Mouse (Mus musculus) cerebral cortex, adult 2 months (tissue): Measurements from ENCODE around the gene Uso1.

Experiments used
- WGBS: fragments of 180-500 bp; shearing (Covaris S2); methylation state at CpG from one replicate; pipeline ENCODE4 v1.1.7; 2018; 5-methylcytosine and 5-hydroxymethylcytosine counted together

Uso1 gene

DNA sequence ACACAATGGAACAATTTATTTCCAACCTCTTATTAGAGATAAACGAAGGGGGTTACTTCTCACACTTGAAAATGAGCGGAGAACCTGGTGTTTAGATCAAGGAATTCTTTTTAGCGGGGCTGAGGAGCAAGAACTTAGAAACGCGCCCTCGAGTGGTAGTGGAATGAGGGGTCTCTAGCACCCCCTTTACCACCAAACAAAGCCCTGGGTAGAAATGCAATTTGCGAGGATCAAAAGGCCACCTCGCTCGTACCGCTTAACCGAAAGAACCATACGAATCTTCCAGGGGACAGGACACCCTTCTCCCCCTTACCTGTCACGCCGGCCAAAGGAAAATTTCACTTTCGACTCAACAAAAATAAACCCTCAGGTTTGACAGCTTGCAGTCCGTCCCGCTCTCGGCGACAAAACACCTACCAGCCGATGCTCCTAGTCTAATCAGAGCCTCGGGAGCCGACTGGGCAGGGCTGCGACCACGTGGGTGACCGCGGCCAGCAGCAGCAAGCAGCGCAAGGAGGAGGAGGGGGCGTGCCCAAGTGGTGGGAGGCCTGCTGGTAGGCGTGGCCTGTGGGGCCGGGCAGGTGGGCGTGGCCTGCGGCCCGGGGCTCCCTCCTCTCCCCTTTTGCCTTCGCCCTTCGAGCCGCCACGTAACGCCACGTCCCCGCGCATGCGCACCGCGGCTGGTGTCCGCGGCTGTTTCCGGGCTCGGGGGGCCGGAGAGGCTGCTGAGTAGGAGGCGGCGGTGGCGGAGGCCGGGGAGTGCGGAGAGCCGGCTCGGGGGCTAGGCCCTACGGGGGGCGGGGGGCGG is at the start of gene Uso1:
TSS of gene Uso1 (plus strand) at position 700 of the 808 bp plus-strand sequence.
- 2% methylated on average over 59 of the region's 59 CpGs for WGBS

DNA sequence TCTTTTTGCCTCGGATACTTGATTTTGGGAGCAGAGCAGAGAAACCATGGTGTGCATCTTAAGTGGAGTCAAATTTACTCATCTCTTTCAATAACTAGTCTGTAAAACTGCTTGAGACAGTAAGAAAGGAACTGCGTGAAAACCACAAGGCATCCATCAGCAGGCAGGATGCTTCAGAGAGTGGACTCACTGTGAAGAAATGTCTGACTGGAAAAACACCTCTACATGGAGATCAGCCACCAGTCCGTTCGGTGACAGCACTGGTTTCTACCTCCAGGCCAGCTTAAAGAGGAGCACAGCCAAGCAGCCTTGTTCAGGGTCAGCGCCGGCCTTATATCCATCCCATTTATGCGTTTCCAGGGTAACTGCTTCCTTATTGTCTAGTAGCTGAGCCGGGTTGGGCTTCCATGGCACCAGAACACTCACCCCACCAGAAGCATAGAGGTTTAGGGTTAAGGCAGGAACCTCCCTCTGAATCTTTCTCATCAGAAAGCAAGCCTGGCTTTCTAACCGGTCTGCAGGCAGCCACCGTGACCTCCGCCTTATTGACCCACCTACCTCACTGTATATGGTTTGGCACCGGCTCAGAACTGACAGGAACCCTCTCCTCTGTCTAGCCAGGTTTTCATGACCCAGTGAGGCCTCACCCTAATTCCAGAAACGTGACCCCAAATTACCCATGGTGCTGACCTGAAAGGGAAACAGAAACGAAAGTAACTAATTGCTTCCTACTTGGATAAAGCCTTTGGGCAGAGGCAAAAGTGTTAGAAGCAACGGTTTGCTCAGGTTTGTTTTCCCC is 44.3 kb upstream of the Uso1 start:
- 63% methylated on average over 15 of the region's 15 CpGs for WGBS

DNA sequence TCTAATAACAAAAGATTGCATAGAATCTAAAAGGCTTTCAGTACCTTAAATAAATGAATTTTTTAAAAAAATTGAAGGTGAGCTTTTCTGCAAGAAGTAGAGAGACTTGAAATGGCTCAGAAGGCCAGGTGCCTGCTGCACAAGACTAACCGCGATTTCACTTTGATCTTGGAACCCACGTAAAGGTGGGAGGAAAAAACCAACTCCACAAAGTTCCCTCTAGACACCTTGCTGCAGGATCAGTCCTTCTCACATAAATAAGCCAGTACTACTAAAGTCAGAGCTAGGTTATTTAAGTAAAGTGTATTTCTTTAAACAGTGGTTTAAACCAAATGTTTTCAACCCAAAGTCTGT is 43.7 kb upstream of the Uso1 start:
- WGBS, result 88% methylated on average over 3 of the region's 3 CpGs

DNA sequence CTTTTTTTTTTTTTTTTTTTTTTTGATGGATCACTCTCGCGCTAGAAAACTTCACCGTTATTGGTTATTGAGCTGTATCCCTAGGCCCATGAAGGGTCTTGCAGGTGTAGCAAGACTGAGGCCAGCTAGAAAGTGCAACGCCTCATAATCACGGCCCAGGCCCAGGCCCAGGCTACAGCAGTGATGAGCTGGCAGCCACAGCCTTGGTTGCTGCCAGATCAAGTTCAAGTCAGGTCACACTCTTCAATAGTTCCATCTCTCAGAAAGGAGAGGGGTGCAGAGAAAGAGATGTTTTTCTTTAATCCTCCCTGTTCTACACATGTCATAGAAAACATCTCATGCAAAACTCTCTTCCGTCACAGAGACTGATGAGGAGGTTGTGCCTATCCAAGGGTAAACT is 41.0 kb upstream of the Uso1 start:
- 85% methylated on average over 6 of the region's 6 CpGs for WGBS

DNA sequence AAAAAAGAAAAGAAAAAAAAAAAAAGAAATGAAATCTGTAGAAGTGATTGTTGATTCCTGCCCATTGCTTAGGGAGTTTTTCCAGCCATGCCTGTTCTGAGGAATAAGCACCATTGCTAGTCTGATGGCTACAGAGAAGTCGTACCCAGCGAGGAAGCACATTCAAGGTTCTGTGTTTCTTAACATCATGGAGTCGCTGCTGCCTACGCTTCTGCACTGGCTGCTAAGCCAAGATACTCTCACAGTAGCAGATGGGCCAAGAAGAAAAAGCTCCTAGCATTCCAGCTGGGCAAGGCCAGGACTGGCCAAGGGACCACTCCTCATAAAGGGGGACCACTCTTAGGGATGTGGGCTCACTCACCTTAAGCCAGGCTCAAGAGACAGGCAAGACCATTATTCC is 40.0 kb upstream of the Uso1 start:
- 59% methylated on average over 4 of the region's 4 CpGs for WGBS

DNA sequence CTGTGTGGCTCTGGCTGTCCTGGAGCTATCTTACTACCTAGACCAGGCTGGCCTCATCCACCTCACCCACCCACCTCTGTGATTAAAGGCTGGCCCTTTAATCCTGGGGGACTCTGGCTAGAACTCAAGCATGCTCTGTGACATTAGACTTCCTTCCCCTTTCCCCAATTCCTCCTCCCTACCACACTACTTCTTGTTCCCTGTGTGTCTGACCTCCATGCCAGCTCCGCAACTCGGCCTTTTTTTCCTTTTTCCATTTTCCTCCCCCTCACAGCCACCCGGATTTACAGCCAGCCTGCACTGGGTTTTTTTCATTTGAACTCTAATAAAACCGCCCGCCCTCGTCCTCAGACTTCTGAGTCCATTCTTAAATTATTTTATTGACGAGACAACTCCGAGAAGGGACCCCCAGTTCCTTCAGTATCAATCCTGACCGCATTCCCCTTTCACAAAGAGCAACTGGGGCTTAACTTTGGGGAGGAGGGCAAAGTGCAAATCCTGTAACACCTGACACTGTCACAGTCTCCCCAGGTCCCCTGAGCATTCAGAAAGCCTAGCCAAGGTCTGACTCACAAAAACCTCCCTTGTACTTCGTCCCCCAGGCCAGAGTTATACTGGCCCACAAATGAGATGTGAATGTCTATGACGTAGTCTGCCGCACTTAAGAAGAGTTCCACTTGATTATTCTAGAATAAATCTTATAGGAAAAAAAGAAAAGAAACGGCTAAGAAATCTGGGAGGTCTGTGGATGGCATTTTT is 39.2 kb upstream of the Uso1 start:
- 78% methylated on average over 13 of the region's 13 CpGs for WGBS

DNA sequence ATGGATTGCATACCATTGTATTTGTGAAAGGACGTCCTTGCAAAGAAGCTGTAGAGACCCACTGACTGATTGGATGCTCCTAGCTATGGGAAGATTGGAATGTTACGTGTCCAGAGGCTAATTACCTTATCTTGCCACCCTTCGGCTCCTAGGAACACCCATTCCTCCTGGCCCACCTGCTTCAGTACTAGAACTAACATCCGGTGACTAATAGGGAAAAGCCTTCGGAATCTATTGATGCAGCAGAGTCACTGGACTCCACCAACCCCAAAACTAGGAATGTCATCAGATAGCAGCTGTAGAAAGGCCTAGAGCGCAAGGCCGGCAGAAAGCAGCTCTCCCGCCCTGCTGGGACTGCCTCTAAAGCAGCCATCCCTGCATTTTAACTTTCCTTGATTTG is 36.1 kb upstream of the Uso1 start:
- 97% methylated on average over 8 of the region's 8 CpGs for WGBS

DNA sequence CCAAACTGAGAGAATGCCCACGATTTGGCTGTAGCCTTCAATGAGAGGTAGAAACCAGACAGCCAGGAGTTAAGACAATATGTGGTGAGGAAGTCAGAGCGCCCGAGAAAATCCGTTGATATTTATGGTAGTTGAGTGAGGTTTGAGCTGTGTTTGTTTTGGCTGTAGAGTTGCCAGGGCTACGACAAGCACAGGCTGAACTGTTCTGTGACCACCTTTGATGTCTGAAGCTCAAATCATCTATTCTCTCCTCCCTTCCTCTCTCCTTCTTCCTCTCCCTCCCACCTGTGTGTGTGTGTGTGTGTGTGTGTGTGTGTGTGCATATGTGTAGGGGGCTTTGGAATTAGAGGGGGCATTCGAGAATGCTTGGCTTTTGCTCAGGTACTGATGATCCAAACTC is 34.7 kb upstream of the Uso1 start:
- 39% methylated on average over 6 of the region's 6 CpGs for WGBS

DNA sequence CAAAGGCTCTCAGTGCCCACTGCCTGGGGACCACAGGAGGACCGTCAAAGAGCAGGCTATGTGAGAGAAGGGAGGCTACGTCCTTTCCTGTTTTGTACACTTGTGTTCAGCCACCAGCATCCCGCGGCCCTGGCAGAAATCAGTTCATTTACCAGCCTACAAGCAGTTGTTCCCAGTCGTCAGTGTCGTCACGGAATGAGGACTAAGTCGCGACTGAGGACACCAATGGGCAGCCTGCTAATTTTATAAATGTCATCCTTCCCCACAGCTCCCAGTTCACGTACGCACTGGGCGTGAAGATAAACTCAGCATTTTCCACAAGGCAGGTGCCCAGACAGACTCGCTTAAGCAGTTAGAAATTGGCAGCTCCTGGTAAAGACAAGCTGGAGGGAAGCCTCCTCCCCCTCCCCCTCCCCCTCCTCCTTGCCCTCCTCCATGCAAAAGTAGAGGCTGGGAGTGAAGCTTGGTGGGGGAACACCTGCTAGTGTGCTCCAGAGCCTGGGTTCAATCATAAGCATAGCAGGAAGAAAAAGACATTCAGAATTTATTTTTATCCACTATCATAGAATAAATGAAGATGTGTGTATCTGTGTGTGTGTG is 33.8 kb upstream of the Uso1 start:
- WGBS, result 51% methylated on average over 13 of the region's 13 CpGs

DNA sequence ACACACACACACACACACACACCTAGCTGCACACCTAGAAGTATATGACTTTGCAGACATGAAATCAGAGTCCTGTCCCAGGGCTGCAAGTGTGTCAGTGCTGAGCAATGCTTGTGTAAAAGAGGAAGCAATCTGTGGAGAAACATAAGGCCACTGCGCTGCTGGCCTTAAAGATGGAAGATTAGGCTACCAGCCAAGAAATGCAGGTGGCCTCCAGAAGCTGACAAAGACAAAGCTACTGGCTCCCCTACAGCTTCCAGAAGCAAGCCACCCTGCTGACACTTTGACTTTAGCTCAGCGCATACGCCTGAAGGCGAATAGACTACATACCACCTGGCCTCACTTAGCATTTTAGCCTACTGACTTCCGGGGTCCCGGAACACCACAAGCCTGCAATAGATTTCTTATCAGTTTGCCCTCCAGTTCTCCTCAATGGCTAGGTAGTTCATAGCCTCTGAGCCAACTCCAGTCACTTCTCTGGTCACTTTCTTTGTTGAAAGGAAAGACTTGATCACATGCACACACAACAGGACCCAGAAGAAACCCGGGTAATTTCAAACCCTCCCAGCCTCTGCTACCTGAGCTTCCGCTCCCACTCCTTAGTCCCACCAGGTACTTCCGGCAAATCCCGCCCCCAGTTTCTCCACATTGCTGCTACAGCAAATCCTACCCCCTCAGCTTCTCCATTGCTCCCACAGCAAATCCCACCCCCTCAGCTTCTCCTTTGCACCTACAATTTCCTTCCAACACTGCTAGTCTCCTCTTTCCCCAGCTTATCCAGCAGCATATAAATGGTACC is 31.2 kb upstream of the Uso1 start:
- WGBS, result 49% methylated on average over 10 of the region's 10 CpGs

DNA sequence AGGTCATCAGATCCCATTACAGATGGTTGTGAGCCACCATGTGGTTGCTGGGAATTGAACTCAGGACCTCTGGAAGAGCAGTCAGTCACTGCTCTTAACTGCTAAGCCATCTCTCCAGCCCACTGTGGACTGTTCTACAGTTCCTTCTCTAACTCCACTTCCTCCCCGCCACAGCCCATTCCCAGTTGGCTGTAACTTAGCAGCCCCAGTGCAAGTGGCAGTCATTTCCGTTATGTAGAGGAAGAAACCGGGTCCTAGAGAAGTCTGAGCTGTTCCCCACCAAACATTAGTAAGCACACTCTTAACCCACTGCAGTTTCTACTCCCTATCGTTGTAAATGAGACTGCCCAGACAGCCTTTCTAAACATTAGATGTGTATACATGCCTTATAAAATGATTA is 30.5 kb upstream of the Uso1 start:
- 93% methylated on average over 4 of the region's 4 CpGs for WGBS

DNA sequence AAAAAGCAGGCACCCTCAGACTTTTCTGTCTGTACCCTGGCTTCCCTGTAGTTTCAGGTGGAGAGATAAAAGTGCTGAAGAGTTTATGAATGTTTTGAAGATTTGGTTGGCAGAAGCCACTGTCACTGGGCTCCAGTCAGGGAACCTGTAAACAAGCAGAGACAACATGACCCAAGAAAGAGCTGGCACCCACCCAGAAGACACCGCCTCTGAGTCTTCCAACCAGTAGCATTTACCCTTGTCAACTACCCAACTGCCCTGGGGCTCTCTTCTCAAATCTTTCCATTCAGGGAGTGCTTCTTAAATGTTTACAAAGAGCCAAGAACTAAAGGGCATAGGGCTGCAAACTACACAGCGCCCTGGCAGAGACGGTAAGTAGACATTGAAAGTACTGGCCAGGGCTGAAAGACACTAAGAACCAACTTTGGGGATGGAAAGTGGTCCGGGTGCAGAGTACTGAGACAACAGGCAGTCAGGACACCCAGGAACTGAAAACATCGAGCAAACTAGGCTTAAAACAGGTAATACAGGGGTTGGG is 26.9 kb upstream of the Uso1 start:
- 95% methylated on average over 5 of the region's 5 CpGs for WGBS

DNA sequence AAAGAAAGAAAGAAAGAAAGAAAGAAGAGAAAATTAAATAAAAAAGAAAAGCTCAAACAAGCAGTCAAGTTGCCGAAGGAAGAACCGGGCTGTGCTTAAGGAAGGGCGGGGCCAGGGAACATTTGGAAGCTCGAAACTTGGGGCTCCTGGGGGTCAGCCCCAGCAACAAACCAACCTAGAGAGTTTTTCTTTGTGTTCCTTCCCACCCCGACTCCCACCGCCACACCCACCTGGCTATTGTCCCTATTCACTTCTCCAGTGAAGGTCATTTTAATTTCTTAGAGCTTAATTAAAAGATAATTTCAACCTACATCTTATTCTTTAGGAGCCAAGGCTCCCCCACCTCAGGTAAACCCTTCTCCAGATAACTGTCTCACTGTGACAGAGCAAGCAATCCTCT is 25.6 kb upstream of the Uso1 start:
- WGBS, result 14% methylated on average over 6 of the region's 6 CpGs

DNA sequence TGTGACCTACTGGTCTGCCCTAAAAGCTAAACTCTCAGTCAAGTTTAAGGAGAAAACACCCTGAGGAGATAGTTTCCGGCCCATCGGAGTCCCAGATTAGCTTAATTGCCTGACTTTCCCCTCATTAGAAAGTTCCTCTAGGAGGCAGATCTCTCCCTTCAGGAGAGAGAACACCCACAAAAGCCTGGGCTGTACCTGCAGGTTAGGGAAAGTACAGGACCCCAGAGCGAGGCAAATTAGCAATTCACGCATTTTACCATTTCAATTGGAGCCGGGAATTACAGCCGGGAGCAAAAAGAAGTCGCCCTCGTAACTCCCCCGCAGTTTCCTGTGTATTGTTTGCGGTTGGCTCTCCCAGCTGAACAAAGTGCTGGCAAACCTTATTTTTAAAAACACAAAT is 25.2 kb upstream of the Uso1 start:
- 34% methylated on average over 10 of the region's 10 CpGs for WGBS

DNA sequence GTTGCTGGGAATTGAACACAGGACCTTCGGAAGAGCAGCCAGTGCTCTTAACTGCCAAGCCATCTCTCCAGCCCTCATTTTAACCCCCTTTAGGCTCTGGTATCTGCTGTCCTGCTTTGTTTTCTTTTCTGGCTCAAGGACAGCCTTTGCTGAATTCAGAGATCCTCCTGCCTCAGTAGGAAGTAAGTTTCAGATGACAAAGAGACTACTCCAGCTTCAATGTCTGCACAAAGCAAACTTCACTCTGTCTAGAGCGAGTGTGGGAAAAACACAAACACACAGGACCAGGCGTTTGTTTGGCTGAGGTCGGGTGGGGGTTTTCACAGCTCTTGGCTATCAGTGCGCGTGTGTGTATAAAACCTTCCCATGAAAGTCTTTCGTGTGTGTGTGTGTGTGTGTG is 24.3 kb upstream of the Uso1 start:
- WGBS, result 93% methylated on average over 7 of the region's 7 CpGs

DNA sequence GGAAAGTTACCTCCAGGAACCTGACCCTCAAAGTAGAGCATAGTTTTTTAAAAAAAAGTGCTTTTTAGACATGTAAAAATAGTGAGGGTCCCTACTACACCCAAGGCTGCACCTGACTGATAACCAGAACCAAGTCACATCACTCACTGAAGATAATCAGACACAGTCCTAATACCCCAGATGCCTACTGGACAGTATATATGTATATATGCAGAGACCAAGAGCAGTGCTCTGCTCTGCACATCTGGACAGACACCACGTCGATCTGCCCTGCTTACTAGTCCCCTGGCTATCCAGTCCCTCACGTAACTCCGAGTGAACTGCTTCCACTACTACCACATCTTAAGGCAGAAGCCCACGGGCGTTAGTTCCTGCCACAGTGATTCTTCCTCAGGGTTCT is 23.5 kb upstream of the Uso1 start:
- WGBS, result 92% methylated on average over 6 of the region's 6 CpGs

DNA sequence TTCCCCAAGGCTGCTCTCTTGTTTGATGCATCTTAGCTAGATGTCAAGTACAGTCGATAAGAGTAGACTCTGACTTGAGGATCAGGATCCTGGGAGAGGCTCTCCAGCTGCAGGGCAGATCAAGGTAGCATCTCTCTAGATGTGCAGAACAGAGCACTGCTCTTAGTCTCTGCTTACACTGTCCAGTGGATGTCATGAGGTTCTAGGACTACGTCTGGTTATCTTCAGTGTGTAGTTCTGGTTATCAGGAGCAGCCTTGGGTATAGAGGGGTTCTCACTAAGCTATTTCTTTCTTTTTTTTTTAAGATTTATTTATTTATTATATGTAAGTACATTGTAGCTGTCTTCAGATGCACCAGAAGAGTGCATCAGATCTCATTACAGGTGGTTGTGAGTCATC is 22.8 kb upstream of the Uso1 start:
- 95% methylated on average over 2 of the region's 2 CpGs for WGBS

DNA sequence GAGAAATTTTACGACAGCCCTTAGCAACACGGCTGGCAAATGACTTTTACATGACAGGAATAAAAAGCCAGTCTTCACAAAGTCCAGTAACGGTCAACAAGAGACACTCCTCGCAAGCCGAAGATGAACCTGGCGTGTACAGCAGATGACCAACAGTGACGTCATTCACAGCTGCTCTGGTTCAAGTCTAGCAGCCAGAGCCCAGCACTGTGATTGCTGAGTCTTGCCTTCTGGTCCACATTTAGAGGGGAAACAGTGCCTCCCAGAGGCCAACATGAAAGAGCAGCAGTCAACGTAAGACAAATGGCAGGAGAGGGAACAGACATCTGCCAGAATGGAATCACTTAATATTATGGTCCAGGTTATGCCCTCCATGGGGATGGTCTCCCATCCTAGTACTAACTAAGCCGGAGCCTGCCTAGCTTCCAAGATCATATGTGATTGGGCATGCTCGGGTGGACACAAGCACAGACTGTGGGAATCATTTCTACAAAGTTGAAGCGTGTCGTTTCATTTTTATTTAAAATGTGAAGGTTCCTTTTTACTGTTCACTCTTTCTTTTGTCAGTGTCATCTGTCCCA is 19.8 kb upstream of the Uso1 start:
- WGBS, result 49% methylated on average over 12 of the region's 12 CpGs

DNA sequence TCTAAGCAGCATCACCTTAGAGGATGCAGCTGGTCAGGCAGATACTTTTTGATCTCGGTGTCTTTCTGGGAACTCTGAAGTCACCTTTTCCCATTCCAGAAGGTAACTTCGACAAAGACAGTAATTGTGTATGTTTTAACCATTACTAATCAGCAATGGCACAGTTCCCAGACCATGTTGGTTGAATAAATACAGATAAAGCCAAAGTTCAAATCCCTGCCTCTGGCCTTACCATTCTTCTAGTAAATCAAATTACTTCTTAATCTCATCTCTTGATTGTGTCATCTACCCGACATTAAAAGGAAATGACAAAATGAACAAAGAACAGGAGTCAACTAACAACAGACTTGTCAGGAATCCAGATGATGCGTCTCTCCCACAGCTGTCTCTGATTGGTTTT is 16.1 kb upstream of the Uso1 start:
- 78% methylated on average over 4 of the region's 4 CpGs for WGBS

DNA sequence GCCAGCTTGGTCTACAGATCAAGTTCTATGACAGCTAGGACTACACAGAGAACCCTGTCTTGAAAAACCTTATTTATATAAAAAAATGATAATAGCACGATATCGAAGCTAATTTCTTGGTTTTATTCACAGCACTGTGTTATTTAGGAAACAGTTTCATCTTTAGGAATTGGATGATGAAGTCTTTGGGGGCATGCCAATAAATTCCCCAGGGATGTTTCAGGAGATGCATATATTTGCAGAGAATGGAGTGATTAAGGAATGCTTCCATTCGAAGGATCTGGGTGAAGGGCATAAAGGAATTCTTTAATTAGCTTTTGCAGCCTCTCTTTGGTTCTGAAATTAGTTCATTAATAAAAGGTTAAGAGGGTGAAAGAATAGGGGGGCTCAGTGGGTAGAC is 12.3 kb upstream of the Uso1 start:
- 65% methylated on average over 3 of the region's 3 CpGs for WGBS

DNA sequence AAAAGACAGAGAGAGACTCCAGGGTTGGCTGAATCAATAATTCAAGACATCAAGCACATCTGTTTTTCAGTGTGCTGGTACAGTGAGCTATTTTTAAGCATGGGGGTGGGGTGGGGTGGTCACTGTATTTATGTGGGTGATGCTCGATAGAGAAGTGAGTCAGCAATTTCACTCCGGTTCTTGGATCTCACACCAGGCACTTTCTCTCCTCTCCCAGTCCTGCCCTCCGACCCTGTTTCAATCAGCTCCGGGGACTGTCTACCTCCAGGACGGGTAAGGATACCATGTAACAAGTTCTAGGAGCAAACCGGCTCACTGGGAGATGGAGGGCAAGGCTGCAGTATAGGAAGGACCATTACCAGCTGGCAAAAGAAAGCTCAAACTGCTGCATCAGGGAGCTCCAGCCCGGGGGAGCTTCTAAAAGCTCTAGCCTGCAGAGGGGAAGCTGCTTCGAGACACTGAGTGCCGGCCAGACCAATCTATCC is 10.6 kb upstream of the Uso1 start:
- WGBS, result 59% methylated on average over 9 of the region's 9 CpGs
